Mouse (Mus musculus) ES-E14 (cell line): ENCODE data around the gene Amh. TPM values are rescaled to one million over a fixed set of nuclear protein-coding genes. Genes with fewer than 3 reads are reported as not detected.

ENCODE experiments used
- DNase-seq: peaks from one replicate; pipeline ENCODE4 v3.0.0-alpha.2; 2013; ENCODE audit warnings: low read depth, low spot score
- H3K27ac ChIP-seq: 2 replicates; pipeline ENCODE4 v1.5.1; 2012; ENCODE audit warnings: low read depth, mild to moderate bottlenecking, low read length, moderate library complexity, mixed read lengths; ENCODE audit not compliant: poor library complexity, insufficient read depth, severe bottlenecking
- H3K36me3 ChIP-seq: 2 replicates; pipeline ENCODE4 v1.6.1; 2012; ENCODE audit warnings: mild to moderate bottlenecking, low read length, moderate library complexity, mixed read lengths; ENCODE audit not compliant: control insufficient read depth, poor library complexity, insufficient read depth, severe bottlenecking
- H3K4me1 ChIP-seq, 2 experiments: fragments of 150-350 bp in 1 of 2; sonication (generic) in 1 of 2; 2 replicates each; pipeline ENCODE4 v1.6.1; 2012; ENCODE audit warnings: low read length in 2 of 2, mild to moderate bottlenecking in 1 of 2, mixed read lengths in 1 of 2; ENCODE audit not compliant: control insufficient read depth in 2 of 2, insufficient read depth in 2 of 2, poor library complexity in 1 of 2
- H3K4me3 ChIP-seq, 2 experiments: fragments of 150-350 bp in 1 of 2; sonication (generic) in 1 of 2; 2 replicates each; pipeline ENCODE4 v1.5.1; 2012; ENCODE audit warnings: low read length in 2 of 2, low read depth in 1 of 2, mild to moderate bottlenecking in 1 of 2, mixed read lengths in 1 of 2; ENCODE audit not compliant: insufficient read depth in 1 of 2, poor library complexity in 1 of 2, severe bottlenecking in 1 of 2
- H3K9ac ChIP-seq: 2 replicates; pipeline ENCODE4 v1.6.1; 2012; ENCODE audit warnings: low read depth, mild to moderate bottlenecking, low read length, mixed read lengths; ENCODE audit not compliant: poor library complexity, insufficient read depth, severe bottlenecking
- H3K9me3 ChIP-seq: fragments of 150-350 bp; sonication (generic); 2 replicates; pipeline ENCODE4 v1.6.1; 2012; ENCODE audit warnings: low read depth, mild to moderate bottlenecking, low read length; ENCODE audit not compliant: control insufficient read depth, insufficient read depth
- CHD2 ChIP-seq: IDR thresholded peaks from 2 replicates; pipeline ENCODE4 v1.6.1; 2014; ENCODE audit warnings: mild to moderate bottlenecking, low read depth, low read length, inconsistent platforms
- HCFC1 ChIP-seq: IDR thresholded peaks from 2 replicates; pipeline ENCODE4 v1.6.1; 2012; ENCODE audit warnings: low read length, inconsistent platforms, borderline replicate concordance; ENCODE audit not compliant: insufficient read depth
- MAFK ChIP-seq: IDR thresholded peaks from 2 replicates; pipeline ENCODE4 v1.6.1; 2014; ENCODE audit warnings: mild to moderate bottlenecking, low read depth, low read length, inconsistent platforms; ENCODE audit not compliant: insufficient read depth
- ZC3H11A ChIP-seq: IDR thresholded peaks from 2 replicates; pipeline ENCODE4 v1.6.1; 2012; ENCODE audit warnings: low read depth, mild to moderate bottlenecking, inconsistent platforms, low read length, borderline replicate concordance
- ZNF384 ChIP-seq: IDR thresholded peaks from 2 replicates; pipeline ENCODE4 v1.6.1; 2012; ENCODE audit warnings: low read depth, low read length, inconsistent platforms
- in situ Hi-C, 2 experiments: fragments of 600-800 bp; cut with MboI; formaldehyde crosslinking; loops; one replicate each; pipeline ENCODE4 v1.15.1; 2025; ENCODE audit warnings: low sequenced_read_pairs in 2 of 2, inconsistent platforms in 1 of 2; ENCODE audit not compliant: unreplicated experiment in 2 of 2
- total RNA-seq: library from RNA; depleted of rRNA; stranded (reverse); fragments of 300-350 nt; gene quantifications from 2 replicates; pipeline ENCODE4 v1.2.3, GENCODE M21; 2012

The Amh gene
- total RNA-seq, 1 experiment, result 1.0 TPM

DNA sequence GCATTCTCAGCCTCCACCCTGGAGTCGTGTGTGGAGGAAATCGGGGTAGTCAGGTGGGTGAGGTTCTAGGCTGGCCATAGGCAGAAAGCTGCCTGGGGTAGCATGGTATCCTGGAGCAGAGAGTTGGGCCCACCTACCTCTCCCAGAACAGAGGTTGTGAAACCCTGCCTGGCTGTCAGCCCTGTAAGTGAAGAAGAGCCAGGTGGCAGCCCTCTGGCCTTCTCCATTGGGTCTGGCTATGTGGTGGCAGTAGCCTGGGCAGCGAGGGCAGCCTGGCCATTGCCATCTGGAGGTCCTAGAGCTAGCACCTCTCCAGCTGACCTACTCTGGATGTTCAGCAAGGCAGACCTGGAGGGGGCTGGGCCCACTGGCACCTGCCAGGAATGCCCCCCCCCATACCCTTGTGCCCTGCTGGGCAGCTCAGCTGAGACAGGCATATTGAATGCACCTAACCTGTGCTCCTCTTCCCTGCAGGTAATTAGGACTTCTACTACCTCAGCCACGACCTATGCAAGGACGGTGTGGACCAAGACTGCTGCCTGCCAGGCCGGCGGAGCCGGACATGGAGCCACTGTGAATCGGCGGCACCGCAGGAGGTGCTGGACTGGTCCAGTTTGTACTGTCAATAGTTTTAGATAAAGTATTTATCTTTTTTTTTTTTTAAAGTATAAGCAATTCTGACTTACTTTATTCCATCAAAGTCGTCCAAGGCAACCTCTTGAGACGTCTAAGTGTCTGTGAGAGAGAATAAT, 11.8 kb upstream of the Amh start:
- Histone ChIP-seq H3K9ac (no peak overlapping the region), H3K4me3 (no peak overlapping the region), H3K9me3 (no peaks in the 10 kb centered on the region), H3K36me3 (peaks cover 72% of the 10 kb centered on the region), H3K27ac (no peak overlapping the region), H3K4me1 (peaks cover 0 to 14% of the 10 kb centered on the region in 2 experiments; a peak in 1 of 4 replicates)
- in situ Hi-C loops, result no loop called here
- no peak for TF ChIP-seq MAFK
- no peak for TF ChIP-seq ZC3H11A
- TF ChIP-seq HCFC1, result no peak
- TF ChIP-seq ZNF384, result no peak
- TF ChIP-seq CHD2, result no peak
- no peak for DNase-seq

DNA sequence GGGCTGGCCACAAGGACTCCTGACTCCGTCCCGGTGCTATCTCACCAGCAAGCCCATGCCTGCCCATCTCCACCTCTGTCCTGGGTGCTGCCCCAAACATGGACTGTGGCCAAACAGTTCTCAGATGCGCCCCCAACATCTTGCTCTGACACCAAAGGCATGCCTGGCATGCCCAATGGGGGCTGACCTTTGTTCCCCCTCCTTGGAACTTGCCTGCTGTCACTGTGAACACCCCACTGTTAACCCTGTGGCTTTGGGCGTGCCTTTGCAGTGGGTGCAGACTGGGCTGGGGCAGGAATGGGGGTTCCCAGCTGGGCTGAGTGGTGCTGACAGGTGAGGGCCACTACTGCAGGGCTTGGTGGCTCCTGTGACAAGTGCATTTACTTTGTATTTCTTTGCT, 11.2 kb upstream of the Amh start:
- peaks cover 0 to 14% of the 10 kb centered on the region in 2 experiments; a peak in 1 of 4 replicates for H3K4me1 ChIP-seq
- no peaks in the 10 kb centered on the region for H3K9me3 ChIP-seq
- peaks cover 66% of the 10 kb centered on the region for H3K36me3 ChIP-seq
- TF ChIP-seq HCFC1, result no peak
- no peak for TF ChIP-seq MAFK
- no peak for TF ChIP-seq ZNF384
- no peak for TF ChIP-seq ZC3H11A
- no peak for TF ChIP-seq CHD2
- in situ Hi-C loops, result no loop called here
- no peak overlapping the region for H3K27ac ChIP-seq
- no peak overlapping the region for H3K4me3 ChIP-seq
- no peak for DNase-seq
- H3K9ac ChIP-seq, result no peak overlapping the region

DNA sequence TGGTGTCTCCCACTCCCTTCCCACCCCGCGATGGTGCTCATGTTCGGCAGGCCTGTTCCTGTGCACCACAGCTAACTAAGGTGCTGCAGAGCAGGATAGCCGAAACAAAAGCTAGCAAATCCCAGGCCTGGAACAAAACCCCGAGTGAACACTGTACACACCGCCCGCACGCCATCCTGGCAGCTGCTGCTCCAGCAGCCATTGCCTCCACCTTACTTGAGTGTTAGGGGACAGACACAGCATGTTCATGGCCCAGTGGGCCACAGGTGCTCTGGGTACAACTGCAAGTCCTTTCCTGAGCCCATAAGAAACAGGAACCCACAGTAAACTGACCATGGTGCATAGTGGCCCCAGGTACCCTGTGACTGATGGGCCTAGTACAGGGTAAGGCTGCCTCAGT, 10.3 kb upstream of the Amh start:
- TF ChIP-seq HCFC1 (no peak), ZC3H11A (no peak), ZNF384 (no peak)
- H3K9ac ChIP-seq, result no peak overlapping the region
- in situ Hi-C loops, result no loop called here
- H3K27ac ChIP-seq, result no peak overlapping the region
- no peak for DNase-seq
- H3K4me1 ChIP-seq, result peaks cover 0 to 14% of the 10 kb centered on the region in 2 experiments; a peak in 1 of 4 replicates
- no peak overlapping the region for H3K4me3 ChIP-seq
- peaks cover 58% of the 10 kb centered on the region for H3K36me3 ChIP-seq
- H3K9me3 ChIP-seq, result no peaks in the 10 kb centered on the region

DNA sequence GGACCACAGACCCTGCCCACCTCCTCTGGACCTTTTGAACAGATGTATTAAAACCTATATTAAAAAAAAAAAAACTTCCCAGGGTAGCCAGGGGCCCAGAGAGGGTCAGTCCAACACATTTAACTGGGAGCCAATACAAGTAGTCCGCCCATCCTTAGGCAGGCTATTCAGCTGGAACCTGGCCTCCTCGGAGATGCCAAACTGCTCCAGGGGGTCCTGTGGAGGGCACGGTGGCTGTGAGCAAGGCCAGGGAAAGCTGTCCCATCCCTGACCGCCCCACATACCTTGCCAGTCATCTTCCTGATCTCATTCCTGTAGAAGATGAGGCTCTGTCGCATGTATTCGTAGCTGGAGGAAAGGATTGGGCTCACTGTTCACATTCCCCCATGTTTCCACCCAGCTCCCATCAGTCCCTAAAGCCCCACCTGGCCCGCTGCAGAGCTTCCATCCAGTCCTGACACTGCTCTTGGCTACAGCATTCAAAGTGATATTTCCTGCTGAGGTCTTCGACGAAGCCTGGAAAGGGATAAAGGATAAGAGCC, 8.7 kb upstream of the Amh start:
- no peak for DNase-seq
- TF ChIP-seq ZNF384, result no peak
- no peak for TF ChIP-seq CHD2
- no peak for TF ChIP-seq HCFC1
- TF ChIP-seq ZC3H11A, result no peak
- no peak for TF ChIP-seq MAFK
- H3K36me3 ChIP-seq, result peaks cover 52% of the 10 kb centered on the region
- H3K27ac ChIP-seq, result no peak overlapping the region
- H3K9me3 ChIP-seq, result no peaks in the 10 kb centered on the region
- in situ Hi-C loops, result no loop called here
- peaks cover 0 to 15% of the 10 kb centered on the region in 2 experiments; a peak in 1 of 4 replicates for H3K4me1 ChIP-seq
- H3K9ac ChIP-seq, result no peak overlapping the region
- no peak overlapping the region for H3K4me3 ChIP-seq
